Mouse (Mus musculus) right cerebral cortex, postnatal 4 days (tissue): Measurements from ENCODE around the gene Prpf6.

Source experiments
- DNase-seq: peaks from one replicate; pipeline ENCODE4 v3.0.0-alpha.2; 2022

The Prpf6 gene

GRCm38 (mm10) chr2:181691571-181691970 lies 99.9 kb downstream of the Prpf6 start:
- DNase-seq, result no peak

GRCm38 (mm10) chr2:181692304-181692703 lies 100.6 kb downstream of the Prpf6 start:
- DNase-seq, result no peak

- DNase-seq, result peak; percentile 80
Observed at GRCm38 (mm10) chr2:181693339-181694280, 101.9 kb downstream of the Prpf6 start, which contains the start of gene Rgs19. Gene Rgs19 (minus strand): TSS chr2:181693977.

- DNase-seq, result no peak
Observed at GRCm38 (mm10) chr2:181694581-181694980, 102.9 kb downstream of the Prpf6 start.

GRCm38 (mm10) chr2:181695776-181696175 lies 104.1 kb downstream of the Prpf6 start:
- DNase-seq, result no peak

- DNase-seq, result no peak
Observed at GRCm38 (mm10) chr2:181696801-181697420, 105.2 kb downstream of the Prpf6 start.

GRCm38 (mm10) chr2:181698241-181698640 lies 106.6 kb downstream of the Prpf6 start, which contains the start of gene Lkaaear1:
Gene Lkaaear1 (minus strand): TSS chr2:181698442.
- DNase-seq, result no peak
